Mouse (Mus musculus) small intestine, adult 2 months (tissue): ENCODE measurements around the gene Cop1.

ENCODE experiments used
- CTCF ChIP-seq: fragments of 200-500 bp; IDR thresholded peaks from 2 replicates; pipeline ENCODE4 v1.5.1; 2012; ENCODE audit warnings: low read depth, mild to moderate bottlenecking, control low read depth, inconsistent platforms, low read length, moderate library complexity, mixed read lengths; ENCODE audit not compliant: insufficient replicate concordance, insufficient read length; ENCODE audit errors: extremely low read depth
- POLR2A ChIP-seq: fragments of 200-500 bp; IDR thresholded peaks from 2 replicates; pipeline ENCODE4 v1.6.1; 2012; ENCODE audit warnings: low read depth, mild to moderate bottlenecking, control low read depth, inconsistent platforms, low read length, moderate library complexity

DNA sequence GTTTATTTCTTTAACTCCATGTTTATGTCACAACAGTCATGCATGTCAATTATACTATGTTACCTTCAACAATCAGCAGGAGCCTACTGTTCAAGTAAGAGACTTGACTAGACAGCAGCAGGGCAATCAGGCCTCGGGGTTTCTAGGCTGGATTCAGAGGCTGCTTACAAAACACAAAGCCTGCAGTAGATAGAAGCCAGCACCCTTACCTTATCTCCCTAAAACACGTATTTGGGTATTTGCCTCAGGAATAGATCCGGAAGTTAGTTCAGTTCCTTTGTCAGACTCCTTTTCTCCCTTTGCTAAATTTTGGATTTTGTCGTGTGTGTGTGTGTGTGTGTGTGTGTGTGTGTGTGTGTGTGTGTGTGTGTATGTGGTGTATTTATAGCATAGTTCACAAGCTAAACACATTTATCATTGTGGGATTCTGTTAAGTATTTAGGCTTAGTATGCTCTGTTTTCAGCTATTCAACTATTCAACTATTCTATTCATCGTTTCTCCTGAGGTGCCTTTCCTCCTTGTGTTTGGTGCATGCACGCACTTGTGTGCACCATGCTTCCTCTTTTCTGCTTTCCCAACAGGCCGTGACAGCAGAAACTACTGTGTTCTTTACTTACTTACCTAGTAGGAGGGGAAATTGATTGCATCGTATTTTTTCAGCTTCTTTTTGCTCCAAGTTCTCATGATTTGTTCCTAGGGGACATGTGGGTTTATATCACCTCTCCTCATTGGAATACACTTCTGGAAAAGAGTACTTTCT, 6.9 kb upstream of the Cop1 start:
- no peak for TF ChIP-seq CTCF
- no peak for TF ChIP-seq POLR2A
